Mouse (Mus musculus) olfactory bulb, adult 2 months (tissue): ENCODE results near the gene Plekhh2.

Experiments
- CTCF ChIP-seq: fragments of 200-500 bp; IDR thresholded peaks from 2 replicates; pipeline ENCODE4 v1.5.1; 2012; ENCODE audit warnings: low read depth, mild to moderate bottlenecking, low read length, moderate library complexity; ENCODE audit not compliant: insufficient read depth
- POLR2A ChIP-seq: fragments of 200-500 bp; IDR thresholded peaks from 2 replicates; pipeline ENCODE4 v1.6.1; 2012; ENCODE audit warnings: mild to moderate bottlenecking, low read depth, low read length, moderate library complexity; ENCODE audit not compliant: insufficient read depth

GRCm38 (mm10) chr17:84529356-84529755, 17.7 kb downstream of the Plekhh2 start:
- TF ChIP-seq CTCF (no peak), POLR2A (no peak)
